Mouse (Mus musculus): ENCODE measurements around the gene Ccdc106. TPM values are rescaled to one million over a fixed set of nuclear protein-coding genes. Genes with fewer than 3 reads are reported as not detected.

Gene Ccdc106
- polyA plus RNA-seq, 1 experiment = 0.54 TPM

DNA sequence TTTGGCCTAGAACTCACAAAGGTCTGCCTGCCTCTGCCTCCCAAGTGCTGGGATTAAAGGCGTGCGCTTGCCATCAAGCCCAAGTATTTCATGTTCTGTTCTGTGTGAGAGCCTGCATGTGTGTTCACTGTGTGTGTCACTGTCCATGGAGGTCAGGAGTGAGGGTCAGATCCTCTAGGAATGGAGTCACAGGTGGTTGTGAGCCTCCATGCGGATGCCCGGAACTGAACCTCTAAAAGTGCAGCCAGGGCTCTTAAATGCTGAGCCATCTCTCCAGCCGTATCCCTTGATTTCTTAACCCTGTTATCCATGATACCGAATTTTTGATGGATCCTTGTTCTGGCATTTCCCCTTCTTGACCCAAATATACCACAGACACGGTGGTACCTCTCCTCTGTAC is 16.7 kb downstream of the Ccdc106 start:
- no peak overlapping the region for H3K4me3 ChIP-seq (ENCODE audit: extremely low read depth, insufficient read depth, insufficient read length)
- no peaks in the 10 kb centered on the region for H3K27me3 ChIP-seq (ENCODE audit: control insufficient read depth, insufficient read depth, low read length)
- TF ChIP-seq POLR2A (IDR thresholded peaks at IDR 0.05; ENCODE audit: low read depth, low read length) (no peak), CTCF (IDR thresholded peaks at IDR 0.05; ENCODE audit: extremely low read depth, insufficient read depth, insufficient read length, insufficient replicate concordance) (no peak)
- 94% methylated on average over 7 of the region's 7 CpGs for WGBS
- 0 out of 2 replicates have a peak, but pooled peaks cover 3% of the 10 kb centered on the region for H3K36me3 ChIP-seq (ENCODE audit: control insufficient read depth, insufficient read depth, low read length)
- H3K27ac ChIP-seq (ENCODE audit: insufficient read depth, low read length) = no peak overlapping the region
- no peak for DNase-seq (ENCODE audit: low read depth in 1 of 2, low spot score in 2 of 2)
- no peaks in the 10 kb centered on the region; the same call in 1 of the 2 replicates for H3K4me1 ChIP-seq (ENCODE audit: control insufficient read depth, insufficient read depth, insufficient read length)

- Histone ChIP-seq H3K27me3 (ENCODE audit: control insufficient read depth, insufficient read depth, low read length) (no peaks in the 10 kb centered on the region), H3K27ac (ENCODE audit: insufficient read depth, low read length) (no peak overlapping the region), H3K36me3 (ENCODE audit: control insufficient read depth, insufficient read depth, low read length) (0 out of 2 replicates have a peak, but pooled peaks cover 3% of the 10 kb centered on the region), H3K4me1 (ENCODE audit: control insufficient read depth, insufficient read depth, insufficient read length) (no peaks in the 10 kb centered on the region; the same call in 1 of the 2 replicates), H3K4me3 (ENCODE audit: extremely low read depth, insufficient read depth, insufficient read length) (no peak overlapping the region)
- TF ChIP-seq CTCF (IDR thresholded peaks at IDR 0.05; ENCODE audit: extremely low read depth, insufficient read depth, insufficient read length, insufficient replicate concordance) (no peak), POLR2A (IDR thresholded peaks at IDR 0.05; ENCODE audit: low read depth, low read length) (no peak)
- WGBS = 90% methylated on average over 8 of the region's 8 CpGs
- DNase-seq (ENCODE audit: low read depth in 1 of 2, low spot score in 2 of 2) = no peak
Measured at GRCm38 (mm10) chr7:5037467-5037866, 17.1 kb downstream of the Ccdc106 start.

DNA sequence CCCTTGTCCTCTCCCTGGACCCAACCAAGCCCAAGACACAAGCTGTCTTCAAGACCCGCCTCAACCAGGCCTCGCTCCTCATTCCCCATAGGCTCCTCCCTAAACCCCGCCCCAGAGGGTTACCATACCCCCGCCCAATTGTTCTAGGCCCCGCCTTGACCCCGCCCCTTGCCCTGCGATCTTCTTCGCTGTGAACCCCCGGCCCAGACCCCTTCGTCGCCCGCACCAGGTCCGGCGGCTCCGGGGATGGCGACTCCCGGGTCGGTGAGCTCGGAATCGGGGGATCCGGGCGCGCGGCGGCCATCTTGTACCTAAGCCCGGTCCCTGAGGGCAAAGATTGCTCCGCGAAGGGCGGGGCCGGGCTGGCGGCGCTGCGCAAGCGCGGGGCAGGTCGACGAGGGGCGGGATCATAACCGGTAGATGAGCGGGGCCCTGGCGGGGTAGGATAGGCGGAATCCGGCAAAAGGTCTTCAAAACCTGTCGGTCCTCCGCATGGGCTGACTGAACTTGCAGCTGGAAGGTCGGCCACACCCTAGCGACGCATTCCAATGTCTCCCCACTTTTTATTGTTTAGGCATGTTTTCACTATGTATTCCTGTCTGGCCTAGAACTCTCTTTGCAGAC is 17.9 kb downstream of the Ccdc106 start, which contains the start of gene Zfp784:
Gene Zfp784, minus strand, starts transcription at position 338 of the 624 bp plus-strand sequence.
- WGBS = 1% methylated on average over 48 of the region's 48 CpGs
- Histone ChIP-seq H3K27me3 (ENCODE audit: control insufficient read depth, insufficient read depth, low read length) (no peaks in the 10 kb centered on the region), H3K27ac (ENCODE audit: insufficient read depth, low read length) (peak within 1 kb of the TSS; percentile 95), H3K4me3 (ENCODE audit: extremely low read depth, insufficient read depth, insufficient read length) (peak within 1 kb of the TSS; percentile 90), H3K4me1 (ENCODE audit: control insufficient read depth, insufficient read depth, insufficient read length) (no peaks in the 10 kb centered on the region; the same call in 1 of the 2 replicates), H3K36me3 (ENCODE audit: control insufficient read depth, insufficient read depth, low read length) (0 out of 2 replicates have a peak, but pooled peaks cover under 1% of the 10 kb centered on the region)
- peak; percentile 83 to 92 for DNase-seq (ENCODE audit: low read depth in 1 of 2, low spot score in 2 of 2)
- TF ChIP-seq POLR2A (IDR thresholded peaks at IDR 0.05; ENCODE audit: low read depth, low read length) = peak; percentile 79
- no peak for TF ChIP-seq CTCF (IDR thresholded peaks at IDR 0.05; ENCODE audit: extremely low read depth, insufficient read depth, insufficient read length, insufficient replicate concordance)

- 27% methylated on average over 5 of the region's 5 CpGs for WGBS
- Histone ChIP-seq H3K4me3 (ENCODE audit: extremely low read depth, insufficient read depth, insufficient read length) (no peak overlapping the region), H3K4me1 (ENCODE audit: control insufficient read depth, insufficient read depth, insufficient read length) (no peaks in the 10 kb centered on the region; the same call in 1 of the 2 replicates), H3K27me3 (ENCODE audit: control insufficient read depth, insufficient read depth, low read length) (no peaks in the 10 kb centered on the region), H3K27ac (ENCODE audit: insufficient read depth, low read length) (no peak overlapping the region), H3K36me3 (ENCODE audit: control insufficient read depth, insufficient read depth, low read length) (no peaks in the 10 kb centered on the region)
- no peak for DNase-seq (ENCODE audit: low read depth in 1 of 2, low spot score in 2 of 2)
- TF ChIP-seq POLR2A (IDR thresholded peaks at IDR 0.05; ENCODE audit: low read depth, low read length) = no peak
- no peak for TF ChIP-seq CTCF (IDR thresholded peaks at IDR 0.05; ENCODE audit: extremely low read depth, insufficient read depth, insufficient read length, insufficient replicate concordance)
Measured at GRCm38 (mm10) chr7:5038940-5039339, 18.6 kb downstream of the Ccdc106 start.

DNA sequence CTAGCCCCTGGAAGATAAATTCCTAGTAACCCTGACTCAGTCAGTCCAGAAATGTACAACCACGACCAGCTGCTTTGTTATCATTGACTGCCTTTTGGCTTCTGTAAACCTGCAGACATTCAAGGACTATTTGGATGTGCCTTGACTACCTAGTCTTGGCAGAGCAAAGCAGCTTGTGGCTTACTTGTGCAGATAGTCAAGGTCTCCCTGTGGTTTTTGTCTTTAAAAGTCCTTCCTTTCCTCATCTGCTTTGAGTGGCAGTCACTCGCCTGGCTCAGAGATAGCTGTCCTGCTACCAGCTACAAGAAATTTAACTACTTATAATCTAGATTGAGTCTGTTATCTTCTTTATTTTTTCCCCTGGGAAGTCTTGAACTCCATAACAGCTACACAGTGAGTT is 24.6 kb downstream of the Ccdc106 start:
- 60% methylated on average over 2 of the region's 2 CpGs for WGBS
- no peaks in the 10 kb centered on the region for H3K4me1 ChIP-seq (ENCODE audit: control insufficient read depth, insufficient read depth, insufficient read length)
- no peak for DNase-seq (ENCODE audit: low read depth in 1 of 2, low spot score in 2 of 2)

DNA sequence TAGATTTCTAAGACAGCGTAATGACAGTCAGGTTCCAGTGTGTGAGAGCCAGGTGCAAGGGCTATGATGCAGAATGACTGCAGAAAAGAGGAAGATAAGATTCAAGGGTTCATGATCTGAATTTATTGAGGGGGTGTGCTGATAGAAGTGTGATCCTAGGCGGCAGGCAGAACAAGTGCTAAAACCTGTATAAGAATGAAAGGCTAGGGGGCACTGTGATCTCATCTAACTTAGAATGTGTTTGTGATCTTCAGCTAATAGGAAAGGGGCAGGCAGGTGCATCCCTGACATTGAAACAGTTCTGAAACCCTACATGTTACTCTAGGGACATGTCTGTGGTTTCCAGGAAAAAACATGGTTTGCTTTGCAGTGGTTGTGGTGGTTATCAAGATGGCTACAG is 25.8 kb downstream of the Ccdc106 start:
- no peak for DNase-seq (ENCODE audit: low read depth in 1 of 2, low spot score in 2 of 2)
- H3K36me3 ChIP-seq (ENCODE audit: control insufficient read depth, insufficient read depth, low read length) = no peaks in the 10 kb centered on the region
- 45% methylated on average over 2 of the region's 2 CpGs for WGBS
- no peaks in the 10 kb centered on the region for H3K27me3 ChIP-seq (ENCODE audit: control insufficient read depth, insufficient read depth, low read length)
- TF ChIP-seq POLR2A (IDR thresholded peaks at IDR 0.05; ENCODE audit: low read depth, low read length) = no peak
- TF ChIP-seq CTCF (IDR thresholded peaks at IDR 0.05; ENCODE audit: extremely low read depth, insufficient read depth, insufficient read length, insufficient replicate concordance) = no peak
- no peak overlapping the region for H3K27ac ChIP-seq (ENCODE audit: insufficient read depth, low read length)
- H3K4me1 ChIP-seq (ENCODE audit: control insufficient read depth, insufficient read depth, insufficient read length) = no peaks in the 10 kb centered on the region
- no peak overlapping the region for H3K4me3 ChIP-seq (ENCODE audit: extremely low read depth, insufficient read depth, insufficient read length)

More for the DNA sequence above, 24.6 kb downstream of the Ccdc106 start:
- H3K27ac ChIP-seq (ENCODE audit: insufficient read depth, low read length) = no peak overlapping the region
- no peaks in the 10 kb centered on the region for H3K36me3 ChIP-seq (ENCODE audit: control insufficient read depth, insufficient read depth, low read length)
- H3K4me3 ChIP-seq (ENCODE audit: extremely low read depth, insufficient read depth, insufficient read length) = no peak overlapping the region
- TF ChIP-seq CTCF (IDR thresholded peaks at IDR 0.05; ENCODE audit: extremely low read depth, insufficient read depth, insufficient read length, insufficient replicate concordance) (no peak), POLR2A (IDR thresholded peaks at IDR 0.05; ENCODE audit: low read depth, low read length) (no peak)
- H3K27me3 ChIP-seq (ENCODE audit: control insufficient read depth, insufficient read depth, low read length) = no peaks in the 10 kb centered on the region

- H3K4me3 ChIP-seq (ENCODE audit: extremely low read depth, insufficient read depth, insufficient read length) = no peak overlapping the region
- H3K27me3 ChIP-seq (ENCODE audit: control insufficient read depth, insufficient read depth, low read length) = peaks cover 6% of the 10 kb centered on the region
- H3K27ac ChIP-seq (ENCODE audit: insufficient read depth, low read length) = no peak overlapping the region
- TF ChIP-seq CTCF (IDR thresholded peaks at IDR 0.05; ENCODE audit: extremely low read depth, insufficient read depth, insufficient read length, insufficient replicate concordance) = no peak
- no peak for TF ChIP-seq POLR2A (IDR thresholded peaks at IDR 0.05; ENCODE audit: low read depth, low read length)
- H3K36me3 ChIP-seq (ENCODE audit: control insufficient read depth, insufficient read depth, low read length) = no peaks in the 10 kb centered on the region
- 20% methylated on average over 2 of the region's 2 CpGs for WGBS
- H3K4me1 ChIP-seq (ENCODE audit: control insufficient read depth, insufficient read depth, insufficient read length) = peaks cover 2% of the 10 kb centered on the region
- DNase-seq (ENCODE audit: low read depth in 1 of 2, low spot score in 2 of 2) = peak in 1 of 2 experiments; percentile 39
Measured at GRCm38 (mm10) chr7:5047313-5047712, 27.0 kb downstream of the Ccdc106 start.
